Mouse (Mus musculus): Measurements from ENCODE around the gene Sac3d1. TPM values are rescaled to one million over a fixed set of nuclear protein-coding genes. Genes with fewer than 3 reads are reported as not detected.

Sac3d1 gene
- total RNA-seq (2014; rRNA removed) = 44.8 and 67.7 TPM in 2 replicates
- polyA plus RNA-seq (2015; fragmentation: Nextera tagmentation; extraction: Ambion mirVana) = 60.8 and 61.5 TPM in 2 replicates

- DNase-seq (peak; percentile 97), ATAC-seq (peak; percentile 95)
- Histone ChIP-seq H3K27ac (ENCODE audit: low read depth, low read length) (peak within 1 kb of the TSS; percentile 92), H3K4me2 (ENCODE audit: low read depth) (peak within 1 kb of the TSS; percentile 90), H3K27me3 (ENCODE audit: insufficient read depth, low read length) (no peaks in the 10 kb centered on the region), H3K9me3 (ENCODE audit: low read length) (no peaks in the 10 kb centered on the region), H3K4me1 (ENCODE audit: insufficient read depth) (peaks cover 15% of the 10 kb centered on the region), H3K9ac (peak within 1 kb of the TSS; percentile 91), H3K4me3 (ENCODE audit: low read depth, low read length) (peak within 1 kb of the TSS; percentile 76), H3K36me3 (ENCODE audit: insufficient read depth) (peaks cover 34% of the 10 kb centered on the region)
- WGBS = 2% methylated on average over 77 of the region's 77 CpGs
- no peak; the same call in 1 of the 2 replicates for TF ChIP-seq CTCF (IDR thresholded peaks at IDR 0.05; ENCODE audit: low read depth)
Observed at GRCm38 (mm10) chr19:6117986-6118676, at the start of gene Sac3d1. TSS of gene Sac3d1 (minus strand) at chr19:6118650.

DNA sequence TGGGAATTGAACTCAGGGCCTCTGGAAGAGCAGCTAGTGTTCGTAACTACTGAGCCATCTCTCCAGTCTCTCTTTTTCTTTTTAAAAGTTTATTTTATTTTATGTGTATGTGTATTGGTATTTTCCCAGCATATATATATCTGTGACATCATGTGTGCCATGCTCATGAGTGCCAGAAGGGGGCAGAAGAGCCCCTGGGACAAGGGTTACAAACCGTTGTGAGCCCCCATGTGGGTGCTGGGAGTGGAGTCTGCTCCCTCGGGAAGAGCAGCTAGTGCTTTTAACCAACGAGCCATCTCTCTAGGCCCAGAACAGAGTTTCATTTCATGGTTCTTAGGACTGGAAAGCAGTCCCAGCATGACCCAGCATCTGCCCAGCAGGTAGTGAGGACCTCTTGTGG, 48.3 kb upstream of the Sac3d1 start:
- WGBS = 78% methylated on average over 4 of the region's 4 CpGs

DNA sequence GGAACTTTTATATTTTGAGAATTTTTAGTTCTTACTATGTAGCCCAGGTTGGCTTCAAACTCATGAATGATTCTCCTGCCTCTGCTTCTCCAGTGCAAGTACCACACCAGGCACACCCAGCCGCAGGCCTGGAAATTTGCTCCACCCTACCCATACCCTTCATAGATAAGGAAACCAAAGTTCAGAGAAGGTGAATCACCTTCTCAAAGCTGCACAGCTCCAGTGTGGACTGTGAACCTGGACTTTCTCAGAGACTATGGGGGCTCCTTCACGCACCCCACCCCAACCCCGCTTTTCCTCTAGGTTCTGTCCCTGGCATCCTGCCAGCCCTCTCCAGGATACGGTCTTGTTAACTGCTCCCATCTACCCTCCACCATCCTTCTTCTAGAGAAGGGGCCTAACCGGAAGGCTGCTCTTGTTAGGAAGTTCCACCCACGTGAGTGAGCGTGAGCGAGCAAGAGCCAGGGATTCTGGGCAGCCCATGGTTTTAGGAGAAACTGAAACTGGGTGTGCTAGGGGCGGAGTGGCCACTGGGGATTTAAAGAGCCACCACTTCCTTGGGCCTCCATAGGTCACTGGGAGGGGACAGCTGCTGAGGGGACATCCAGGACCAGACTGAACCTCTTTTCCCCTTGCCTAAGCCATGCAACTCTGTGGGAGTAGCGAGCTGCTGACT, 45.6 kb upstream of the Sac3d1 start:
- no peak for DNase-seq
- H3K36me3 ChIP-seq (ENCODE audit: insufficient read depth) = no peaks in the 10 kb centered on the region

More for the DNA sequence above, 48.3 kb upstream of the Sac3d1 start:
- Histone ChIP-seq H3K27me3 (ENCODE audit: insufficient read depth, low read length) (no peaks in the 10 kb centered on the region), H3K9me3 (ENCODE audit: low read length) (no peaks in the 10 kb centered on the region), H3K27ac (ENCODE audit: low read depth, low read length) (no peak overlapping the region), H3K4me2 (ENCODE audit: low read depth) (no peak overlapping the region), H3K36me3 (ENCODE audit: insufficient read depth) (no peaks in the 10 kb centered on the region), H3K9ac (no peak overlapping the region), H3K4me3 (ENCODE audit: low read depth, low read length) (no peak overlapping the region), H3K4me1 (ENCODE audit: insufficient read depth) (no peaks in the 10 kb centered on the region)
- ATAC-seq (no peak), DNase-seq (no peak)
- no peak for TF ChIP-seq CTCF (IDR thresholded peaks at IDR 0.05; ENCODE audit: low read depth)

DNA sequence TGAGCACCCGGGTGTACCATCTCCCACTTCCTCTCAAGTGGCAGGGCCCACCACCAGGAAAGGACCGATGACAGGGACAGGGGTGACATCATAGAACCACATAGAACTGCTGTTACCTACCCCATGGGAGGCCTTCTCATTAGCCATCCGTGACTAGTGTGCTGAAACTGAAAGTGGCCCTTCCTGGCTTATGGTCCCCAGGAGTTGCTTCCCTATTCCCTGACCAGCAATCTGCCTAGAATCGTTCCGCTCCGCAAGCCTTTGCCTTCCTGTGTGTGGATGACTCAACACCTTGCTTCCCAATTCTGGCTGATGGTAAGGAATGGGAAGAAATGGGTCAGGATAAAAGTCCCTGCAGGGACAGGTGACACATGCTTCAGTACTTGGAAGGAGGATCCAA, 38.8 kb upstream of the Sac3d1 start:
- no peak for TF ChIP-seq CTCF (IDR thresholded peaks at IDR 0.05; ENCODE audit: low read depth)
- Histone ChIP-seq H3K36me3 (ENCODE audit: insufficient read depth) (no peaks in the 10 kb centered on the region), H3K4me1 (ENCODE audit: insufficient read depth) (no peaks in the 10 kb centered on the region), H3K27ac (ENCODE audit: low read depth, low read length) (no peak overlapping the region), H3K4me3 (ENCODE audit: low read depth, low read length) (no peak overlapping the region), H3K4me2 (ENCODE audit: low read depth) (no peak overlapping the region), H3K9me3 (ENCODE audit: low read length) (no peaks in the 10 kb centered on the region), H3K27me3 (ENCODE audit: insufficient read depth, low read length) (no peaks in the 10 kb centered on the region), H3K9ac (no peak overlapping the region)
- ATAC-seq (no peak), DNase-seq (no peak)
- WGBS = 83% methylated on average over 6 of the region's 6 CpGs

More for the DNA sequence above, 45.6 kb upstream of the Sac3d1 start:
- no peak overlapping the region for H3K27ac ChIP-seq (ENCODE audit: low read depth, low read length)
- ATAC-seq = no peak
- H3K4me1 ChIP-seq (ENCODE audit: insufficient read depth) = no peaks in the 10 kb centered on the region
- no peaks in the 10 kb centered on the region for H3K27me3 ChIP-seq (ENCODE audit: insufficient read depth, low read length)
- H3K9ac ChIP-seq = no peak overlapping the region
- no peak overlapping the region for H3K4me3 ChIP-seq (ENCODE audit: low read depth, low read length)
- TF ChIP-seq CTCF (IDR thresholded peaks at IDR 0.05; ENCODE audit: low read depth) = no peak
- WGBS = 59% methylated on average over 10 of the region's 10 CpGs
- H3K4me2 ChIP-seq (ENCODE audit: low read depth) = no peak overlapping the region
- H3K9me3 ChIP-seq (ENCODE audit: low read length) = no peaks in the 10 kb centered on the region

GRCm38 (mm10) chr19:6156372-6156771, 37.9 kb upstream of the Sac3d1 start:
- no peak for ATAC-seq
- no peak overlapping the region for H3K9ac ChIP-seq
- TF ChIP-seq CTCF (IDR thresholded peaks at IDR 0.05; ENCODE audit: low read depth) = 0 out of 2 replicates have a peak, but pooled peaks have one; percentile 15
- H3K36me3 ChIP-seq (ENCODE audit: insufficient read depth) = no peaks in the 10 kb centered on the region
- no peak overlapping the region for H3K4me2 ChIP-seq (ENCODE audit: low read depth)
- no peak for DNase-seq
- no peaks in the 10 kb centered on the region for H3K27me3 ChIP-seq (ENCODE audit: insufficient read depth, low read length)
- 70% methylated on average over 8 of the region's 8 CpGs for WGBS
- no peaks in the 10 kb centered on the region for H3K9me3 ChIP-seq (ENCODE audit: low read length)
- no peak overlapping the region for H3K4me3 ChIP-seq (ENCODE audit: low read depth, low read length)
- H3K27ac ChIP-seq (ENCODE audit: low read depth, low read length) = no peak overlapping the region
- H3K4me1 ChIP-seq (ENCODE audit: insufficient read depth) = no peaks in the 10 kb centered on the region

DNA sequence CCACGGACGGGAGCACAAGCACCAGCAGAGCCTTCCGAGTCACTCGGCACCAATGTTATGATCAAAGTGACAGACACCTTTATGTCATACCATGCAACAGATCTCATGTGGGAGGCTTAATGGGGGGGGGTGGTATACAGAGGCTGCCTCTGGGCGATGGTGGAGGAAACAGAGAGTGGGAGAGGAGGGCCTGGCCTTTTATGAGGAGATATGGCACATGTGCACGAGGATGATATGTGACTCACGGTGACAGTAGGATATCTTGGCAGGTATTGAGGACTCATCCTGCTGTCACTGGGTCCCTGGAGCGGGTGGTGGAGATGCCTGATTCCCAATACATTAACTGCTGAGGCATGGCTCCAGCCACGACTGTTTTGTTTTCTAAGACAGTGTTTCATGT, 36.7 kb upstream of the Sac3d1 start:
- H3K27ac ChIP-seq (ENCODE audit: low read depth, low read length) = no peak overlapping the region
- no peaks in the 10 kb centered on the region for H3K36me3 ChIP-seq (ENCODE audit: insufficient read depth)
- ATAC-seq (no peak), DNase-seq (no peak)
- no peak overlapping the region for H3K4me3 ChIP-seq (ENCODE audit: low read depth, low read length)
- WGBS = 87% methylated on average over 9 of the region's 9 CpGs
- TF ChIP-seq CTCF (IDR thresholded peaks at IDR 0.05; ENCODE audit: low read depth) = no peak
- no peaks in the 10 kb centered on the region for H3K4me1 ChIP-seq (ENCODE audit: insufficient read depth)
- H3K4me2 ChIP-seq (ENCODE audit: low read depth) = no peak overlapping the region
- no peaks in the 10 kb centered on the region for H3K9me3 ChIP-seq (ENCODE audit: low read length)
- no peaks in the 10 kb centered on the region for H3K27me3 ChIP-seq (ENCODE audit: insufficient read depth, low read length)
- H3K9ac ChIP-seq = no peak overlapping the region

- no peak for TF ChIP-seq CTCF (IDR thresholded peaks at IDR 0.05; ENCODE audit: low read depth)
- DNase-seq (no peak), ATAC-seq (no peak)
- Histone ChIP-seq H3K27me3 (ENCODE audit: insufficient read depth, low read length) (no peaks in the 10 kb centered on the region), H3K4me3 (ENCODE audit: low read depth, low read length) (no peak overlapping the region), H3K4me1 (ENCODE audit: insufficient read depth) (peaks cover 7% of the 10 kb centered on the region), H3K4me2 (ENCODE audit: low read depth) (no peak overlapping the region), H3K9me3 (ENCODE audit: low read length) (no peaks in the 10 kb centered on the region), H3K27ac (ENCODE audit: low read depth, low read length) (no peak overlapping the region), H3K36me3 (ENCODE audit: insufficient read depth) (no peaks in the 10 kb centered on the region), H3K9ac (no peak overlapping the region)
- 82% methylated on average over 5 of the region's 5 CpGs for WGBS
Observed at GRCm38 (mm10) chr19:6144842-6145241, 26.4 kb upstream of the Sac3d1 start.
